Mouse (Mus musculus) olfactory bulb, adult 2 months (tissue): Measurements from ENCODE around the gene Fam71f2. TPM values are rescaled to one million over a fixed set of nuclear protein-coding genes. Genes with fewer than 3 reads are reported as not detected.

ENCODE experiments used
- H3K27ac ChIP-seq: fragments of 200-500 bp; 2 replicates; pipeline ENCODE4 v1.5.1; 2012; ENCODE audit warnings: low read depth, low read length; ENCODE audit not compliant: insufficient read depth
- H3K4me1 ChIP-seq: fragments of 200-500 bp; 2 replicates; pipeline ENCODE4 v1.6.1; 2012; ENCODE audit warnings: low read length; ENCODE audit not compliant: control insufficient read depth, insufficient read depth
- H3K4me3 ChIP-seq: fragments of 200-500 bp; 2 replicates; pipeline ENCODE4 v1.5.1; 2012; ENCODE audit warnings: mild to moderate bottlenecking, low read depth, low read length, moderate library complexity; ENCODE audit not compliant: insufficient read depth
- CTCF ChIP-seq: fragments of 200-500 bp; IDR thresholded peaks from 2 replicates; pipeline ENCODE4 v1.5.1; 2012; ENCODE audit warnings: low read depth, mild to moderate bottlenecking, low read length, moderate library complexity; ENCODE audit not compliant: insufficient read depth
- POLR2A ChIP-seq: fragments of 200-500 bp; IDR thresholded peaks from 2 replicates; pipeline ENCODE4 v1.6.1; 2012; ENCODE audit warnings: mild to moderate bottlenecking, low read depth, low read length, moderate library complexity; ENCODE audit not compliant: insufficient read depth
- WGBS: fragments of 180-500 bp; shearing (Covaris S2); methylation state at CpG from one replicate; pipeline ENCODE4 v1.1.7; 2018; 5-methylcytosine and 5-hydroxymethylcytosine counted together
- polyA plus RNA-seq: library from polyadenylated mRNA; stranded (reverse); fragments of >200 nt; gene quantifications from 2 replicates; pipeline ENCODE4 v1.2.4, GENCODE M21; 2012; ENCODE audit warnings: low replicate concordance; ENCODE audit not compliant: missing spikeins, insufficient read depth, insufficient read length

Gene Fam71f2
- polyA plus RNA-seq, 1 experiment = not detected

DNA sequence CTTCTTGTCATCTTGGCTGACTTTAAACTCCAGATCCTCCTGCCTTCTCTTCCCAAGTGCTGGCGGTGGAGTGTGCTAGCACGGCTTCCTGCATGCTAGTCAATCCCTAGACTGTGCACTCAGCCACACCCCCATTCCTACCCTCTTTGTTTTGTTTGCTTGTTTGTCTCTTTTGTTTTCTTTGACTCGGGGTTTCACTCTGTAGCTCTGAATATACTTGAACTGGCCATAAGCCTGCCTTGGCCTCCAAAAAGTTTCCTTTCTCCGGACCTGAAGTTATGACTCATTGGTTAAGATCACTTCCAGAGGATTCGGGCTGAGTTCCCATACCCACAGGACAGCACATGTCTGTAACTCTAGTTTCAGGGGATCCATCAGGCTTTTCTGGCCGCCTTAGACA, 9.3 kb downstream of the Fam71f2 start:
- WGBS = 53% methylated on average over 6 of the region's 6 CpGs
- Histone ChIP-seq H3K27ac (no peak overlapping the region), H3K4me3 (no peak overlapping the region), H3K4me1 (no peaks in the 10 kb centered on the region)
- TF ChIP-seq CTCF = no peak
- no peak for TF ChIP-seq POLR2A

DNA sequence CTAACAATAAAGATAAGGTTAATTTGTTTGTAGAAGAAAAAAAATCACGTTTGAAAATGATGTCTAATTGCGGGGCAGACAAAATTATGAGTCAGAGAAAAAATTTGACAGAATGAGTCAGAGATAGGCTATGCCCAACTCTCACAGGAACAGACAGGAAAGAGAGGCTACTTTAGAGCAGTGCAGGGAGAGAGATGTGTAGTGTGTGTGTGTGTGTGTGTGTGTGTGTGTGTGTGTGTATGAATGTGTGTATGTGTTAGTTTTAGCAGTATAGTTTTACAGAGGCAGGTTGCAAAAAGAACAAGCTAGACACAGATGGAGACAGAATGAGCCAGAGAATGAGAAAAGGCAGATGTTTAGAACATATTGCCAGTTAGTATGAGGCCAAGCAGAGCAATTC, 19.7 kb downstream of the Fam71f2 start:
- peaks cover 2% of the 10 kb centered on the region for H3K4me1 ChIP-seq
- 58% methylated on average over 2 of the region's 2 CpGs for WGBS
- H3K27ac ChIP-seq = no peak overlapping the region
- TF ChIP-seq CTCF = no peak
- TF ChIP-seq POLR2A = no peak
- no peak overlapping the region for H3K4me3 ChIP-seq

DNA sequence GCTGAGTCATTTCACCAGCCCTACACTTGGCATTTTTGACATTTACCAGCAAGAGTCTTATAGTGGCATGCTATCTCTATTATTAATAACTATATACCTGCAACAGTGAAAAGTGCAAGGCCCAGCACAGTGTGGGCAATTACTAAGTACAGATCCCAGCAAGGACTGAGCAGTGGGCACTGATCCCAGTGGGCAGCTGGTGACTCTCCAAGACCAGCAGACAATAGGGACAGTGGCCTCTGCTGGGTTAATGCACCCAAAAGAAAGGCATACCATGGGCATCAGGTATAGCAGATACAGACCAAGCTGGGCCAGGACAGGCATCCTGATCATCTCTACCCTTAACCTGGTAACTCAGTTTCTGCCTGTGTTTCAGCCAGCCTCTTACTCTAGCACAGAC, 23.9 kb downstream of the Fam71f2 start:
- no peak overlapping the region for H3K27ac ChIP-seq
- TF ChIP-seq POLR2A = no peak
- no peak for TF ChIP-seq CTCF
- no peak overlapping the region for H3K4me3 ChIP-seq
- H3K4me1 ChIP-seq = peaks cover 2% of the 10 kb centered on the region

DNA sequence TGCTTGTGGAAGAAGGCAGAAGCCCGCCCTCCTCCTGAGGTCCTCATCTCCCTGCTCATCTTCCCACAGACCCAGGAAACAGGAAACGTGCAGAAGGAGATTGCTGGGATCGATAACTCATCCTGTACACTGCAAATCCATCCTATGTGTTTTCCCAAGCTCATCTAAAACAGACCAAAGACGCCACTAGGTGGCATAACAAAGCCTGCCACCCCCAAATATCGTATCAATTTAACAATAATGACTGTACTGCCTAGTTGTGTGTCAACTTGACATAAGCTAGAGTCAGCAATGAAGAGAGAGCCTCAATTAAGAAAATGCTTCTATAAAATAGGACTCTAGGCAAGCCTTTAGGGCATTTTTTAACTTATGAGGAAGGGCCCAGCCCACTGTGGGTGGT, 24.3 kb downstream of the Fam71f2 start:
- 23% methylated on average over 5 of the region's 5 CpGs for WGBS
- TF ChIP-seq CTCF (no peak), POLR2A (no peak)
- Histone ChIP-seq H3K4me1 (peaks cover 2% of the 10 kb centered on the region), H3K27ac (no peak overlapping the region), H3K4me3 (no peak overlapping the region)

DNA sequence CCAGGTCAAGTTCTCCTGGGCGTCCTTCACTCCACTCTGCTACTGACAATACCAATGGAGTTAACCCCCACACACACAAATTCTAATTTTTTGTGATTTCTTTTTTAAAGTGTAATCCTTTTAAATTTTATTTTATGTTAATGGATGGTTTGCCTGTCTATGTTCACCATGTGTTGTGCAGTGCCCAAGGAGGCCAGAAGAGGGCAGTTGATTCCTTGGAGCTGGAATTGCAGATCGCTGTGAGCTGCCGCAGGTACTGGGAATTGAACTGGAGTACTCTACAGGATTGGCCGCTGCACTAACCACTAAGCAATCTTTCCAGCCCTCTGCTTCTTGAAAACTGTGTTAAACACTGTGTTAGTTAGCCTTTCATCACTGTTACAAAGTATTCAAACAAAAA, 26.1 kb downstream of the Fam71f2 start:
- 93% methylated on average over 4 of the region's 4 CpGs for WGBS
- Histone ChIP-seq H3K27ac (no peak overlapping the region), H3K4me3 (no peak overlapping the region), H3K4me1 (peaks cover 2% of the 10 kb centered on the region)
- TF ChIP-seq POLR2A (no peak), CTCF (no peak)

DNA sequence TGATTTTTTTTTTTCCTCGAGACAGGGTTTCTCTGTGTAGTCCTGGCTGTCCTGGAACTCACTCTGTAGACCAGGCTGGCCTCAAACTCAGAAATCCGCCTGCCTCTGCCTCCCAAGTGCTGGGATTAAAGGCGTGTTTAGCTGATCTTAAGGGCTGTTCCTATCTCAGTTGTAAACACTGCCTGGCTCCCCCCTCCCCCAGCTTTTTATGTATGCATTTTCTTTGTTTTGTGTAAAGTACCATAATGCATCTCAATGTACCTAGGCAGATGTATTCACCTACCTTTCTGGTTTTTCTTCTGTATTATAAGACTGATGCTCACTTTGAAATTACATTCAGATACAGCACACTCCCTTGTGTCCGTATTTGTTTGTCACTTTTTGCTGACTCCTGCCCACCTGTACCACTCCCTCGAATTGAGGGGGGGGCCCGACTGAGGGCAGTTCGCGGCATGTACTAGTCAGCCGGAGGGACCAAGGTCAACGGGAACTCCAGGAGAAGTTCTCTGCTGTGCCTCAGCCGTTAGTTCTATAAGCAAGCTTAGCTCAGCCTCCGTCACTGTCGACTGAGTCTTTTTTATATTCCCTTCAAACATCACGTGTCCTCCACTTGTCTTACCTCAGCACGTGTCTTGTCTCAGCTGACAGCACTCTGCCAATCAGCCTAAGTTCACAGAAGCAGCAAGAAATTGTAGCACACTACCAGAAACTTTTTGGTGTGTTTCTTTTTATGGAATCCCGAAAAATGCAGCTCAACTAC, 29.6 kb downstream of the Fam71f2 start:
- 90% methylated on average over 16 of the region's 16 CpGs for WGBS
- Histone ChIP-seq H3K4me1 (no peaks in the 10 kb centered on the region), H3K27ac (no peak overlapping the region), H3K4me3 (no peak overlapping the region)
- TF ChIP-seq POLR2A (no peak), CTCF (no peak)

DNA sequence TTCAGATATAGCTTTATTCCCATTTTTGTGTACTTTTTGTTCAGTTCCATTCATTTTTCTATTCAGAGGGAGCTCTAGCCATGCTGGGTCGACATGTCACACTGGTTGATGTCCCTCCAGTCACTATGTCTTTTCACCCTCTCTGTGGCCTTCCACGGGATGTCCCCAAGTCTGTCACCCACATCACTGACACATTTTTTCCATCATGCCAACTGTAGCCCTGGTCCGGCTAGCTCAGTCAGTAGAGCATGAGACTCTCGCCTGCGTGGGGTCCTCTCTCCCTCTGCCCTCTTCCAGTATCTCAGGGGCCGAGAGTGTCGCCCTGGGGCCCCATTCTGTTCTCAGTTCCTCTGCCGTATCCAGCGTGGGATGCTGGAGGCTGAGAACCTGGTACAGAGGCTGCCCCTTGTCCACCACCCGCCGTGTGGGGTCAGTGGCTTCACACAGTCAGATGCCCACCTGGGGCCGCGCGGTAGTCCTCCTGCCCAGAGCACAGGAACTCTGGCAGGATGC, 34.4 kb downstream of the Fam71f2 start:
- 77% methylated on average over 14 of the region's 14 CpGs for WGBS
- TF ChIP-seq CTCF (no peak), POLR2A (no peak)
- H3K27ac ChIP-seq = no peak overlapping the region
- H3K4me1 ChIP-seq = peaks cover 5% of the 10 kb centered on the region
- no peak overlapping the region for H3K4me3 ChIP-seq

DNA sequence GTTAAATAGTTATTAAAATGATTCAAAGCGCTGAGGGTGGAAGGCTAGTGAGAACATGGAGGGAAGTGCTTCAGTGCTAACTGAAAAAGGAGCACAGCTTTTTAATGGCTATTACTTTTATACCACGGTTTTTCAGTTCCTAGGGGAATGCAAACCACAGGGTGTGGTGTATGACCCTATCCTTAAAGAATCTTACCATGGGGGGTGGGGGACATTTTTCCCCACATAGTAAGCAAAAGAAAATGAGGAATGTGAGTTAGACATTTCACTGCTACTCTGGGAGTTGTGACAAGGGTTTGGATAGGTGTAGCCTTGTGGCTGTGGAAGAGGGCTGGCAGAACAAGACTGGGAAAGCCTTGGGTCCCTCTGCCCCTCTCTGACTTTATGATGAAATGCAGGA, 37.9 kb downstream of the Fam71f2 start:
- TF ChIP-seq POLR2A (no peak), CTCF (no peak)
- Histone ChIP-seq H3K27ac (no peak overlapping the region), H3K4me1 (peaks cover 5% of the 10 kb centered on the region), H3K4me3 (no peak overlapping the region)
- WGBS = 70% methylated on average over 2 of the region's 2 CpGs

DNA sequence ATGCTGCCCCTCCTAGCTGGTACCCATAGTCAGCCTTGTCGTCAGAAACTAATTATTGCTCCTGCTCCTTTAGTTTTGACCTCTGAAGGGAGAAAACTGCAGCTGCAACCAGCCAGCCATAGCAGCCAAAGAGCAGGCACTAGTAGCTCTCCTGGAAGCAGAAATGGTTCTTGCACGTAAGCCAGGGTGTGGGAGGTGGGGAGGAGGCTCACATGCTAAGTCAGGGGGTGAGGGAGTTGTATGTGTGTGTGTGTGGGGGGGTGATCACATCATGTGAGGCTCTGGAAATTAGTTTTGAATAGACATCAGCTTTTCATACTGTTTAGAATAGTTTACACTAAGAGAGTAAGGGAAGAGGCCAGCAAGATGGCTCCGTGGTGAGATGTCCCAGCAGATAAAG, 38.5 kb downstream of the Fam71f2 start:
- Histone ChIP-seq H3K27ac (0 out of 2 replicates have a peak overlapping the region, but pooled peaks have one; percentile 5), H3K4me1 (peaks cover 5% of the 10 kb centered on the region), H3K4me3 (no peak overlapping the region)
- TF ChIP-seq CTCF = no peak
- TF ChIP-seq POLR2A = no peak
- 47% methylated on average over 3 of the region's 3 CpGs for WGBS

DNA sequence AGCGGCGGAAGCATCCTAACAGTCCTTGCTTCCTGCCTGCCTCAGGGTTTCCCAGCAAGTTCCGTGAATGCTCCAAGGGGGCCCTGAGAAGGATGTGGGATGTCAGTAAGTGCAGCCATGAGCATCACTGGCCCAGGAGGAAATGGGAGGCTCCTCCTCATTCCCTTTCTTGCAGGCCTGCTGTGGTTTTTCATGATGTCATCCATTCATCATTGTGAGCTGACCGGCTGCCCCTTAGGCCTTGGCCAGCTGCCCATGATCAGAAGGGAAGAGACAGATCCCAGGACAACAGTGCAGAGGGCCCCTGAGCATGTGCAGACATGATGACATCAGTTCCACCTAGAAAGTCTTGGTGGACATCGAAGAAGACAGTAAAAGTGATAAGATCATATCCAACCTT, 39.5 kb downstream of the Fam71f2 start, which contains the start of gene Fam71f1:
TSS of gene Fam71f1 (plus strand) at position 262 of the 400 bp plus-strand sequence.
- Histone ChIP-seq H3K4me3 (no peak within 1 kb of the TSS), H3K27ac (0 out of 2 replicates have a peak within 1 kb of the TSS, but pooled peaks have one; percentile 5), H3K4me1 (peaks cover 5% of the 10 kb centered on the region)
- 59% methylated on average over 4 of the region's 5 CpGs for WGBS
- TF ChIP-seq POLR2A (no peak), CTCF (no peak)
